Mouse (Mus musculus) kidney, postnatal 36 days (tissue): ENCODE data around the gene Traf3ip3.
A peak's percentile ranks its signal among the peaks of the same experiment; 100 is the strongest.

Experiments used
- DNase-seq, 2 experiments: peaks; one replicate each; pipeline ENCODE4 v3.0.0; 2021 to 2022; ENCODE audit warnings: mixed read lengths in 2 of 2

Gene Traf3ip3

GRCm38 (mm10) chr1:193159163-193159562, 42.3 kb downstream of the Traf3ip3 start:
- no peak for DNase-seq

GRCm38 (mm10) chr1:193157111-193157492, 44.4 kb downstream of the Traf3ip3 start:
- DNase-seq = peak; percentile 26 to 75

- peak; percentile 64 to 77 for DNase-seq
Measured at GRCm38 (mm10) chr1:193156316-193157110, 45.0 kb downstream of the Traf3ip3 start.

GRCm38 (mm10) chr1:193153561-193153960, 47.9 kb downstream of the Traf3ip3 start:
- peak; percentile 21 to 57 for DNase-seq

GRCm38 (mm10) chr1:193152872-193153271, 48.6 kb downstream of the Traf3ip3 start, which contains the start of gene Irf6:
Gene Irf6, plus strand, starts transcription at chr1:193153111.
- DNase-seq = peak; percentile 91 to 92

GRCm38 (mm10) chr1:193151134-193151533, 50.4 kb downstream of the Traf3ip3 start:
- no peak for DNase-seq

- no peak for DNase-seq
Measured at GRCm38 (mm10) chr1:193149231-193149630, 52.3 kb downstream of the Traf3ip3 start.

GRCm38 (mm10) chr1:193146416-193146815, 55.1 kb downstream of the Traf3ip3 start:
- DNase-seq = no peak

- no peak for DNase-seq
Measured at GRCm38 (mm10) chr1:193145101-193145500, 56.4 kb downstream of the Traf3ip3 start.

GRCm38 (mm10) chr1:193144516-193144915, 57.0 kb downstream of the Traf3ip3 start:
- DNase-seq = no peak

- DNase-seq = no peak
Measured at GRCm38 (mm10) chr1:193142517-193143062, 58.9 kb downstream of the Traf3ip3 start.

GRCm38 (mm10) chr1:193141118-193141517, 60.4 kb downstream of the Traf3ip3 start:
- no peak for DNase-seq

- DNase-seq = peak in 1 of 2 experiments; percentile 8
Measured at GRCm38 (mm10) chr1:193138669-193139068, 62.8 kb downstream of the Traf3ip3 start.

- no peak for DNase-seq
Measured at GRCm38 (mm10) chr1:193138087-193138486, 63.4 kb downstream of the Traf3ip3 start.

GRCm38 (mm10) chr1:193133726-193134125, 67.8 kb downstream of the Traf3ip3 start:
- peak in 1 of 2 experiments; percentile 20 for DNase-seq

GRCm38 (mm10) chr1:193132385-193132784, 69.1 kb downstream of the Traf3ip3 start:
- DNase-seq = no peak

- no peak for DNase-seq
Measured at GRCm38 (mm10) chr1:193131311-193131948, 70.1 kb downstream of the Traf3ip3 start.

GRCm38 (mm10) chr1:193130839-193131238, 70.7 kb downstream of the Traf3ip3 start:
- DNase-seq = no peak

- DNase-seq = no peak
Measured at GRCm38 (mm10) chr1:193130456-193130825, 71.1 kb downstream of the Traf3ip3 start.

GRCm38 (mm10) chr1:193129786-193130455, 71.6 kb downstream of the Traf3ip3 start, which contains the start of gene Diexf:
Gene Diexf, minus strand, starts transcription at chr1:193130272.
- DNase-seq = peak; percentile 95 to 99

- DNase-seq = no peak
Measured at GRCm38 (mm10) chr1:193129321-193129720, 72.2 kb downstream of the Traf3ip3 start.

- DNase-seq = no peak
Measured at GRCm38 (mm10) chr1:193128055-193128454, 73.4 kb downstream of the Traf3ip3 start.

GRCm38 (mm10) chr1:193125835-193126234, 75.7 kb downstream of the Traf3ip3 start:
- no peak for DNase-seq
